Mouse (Mus musculus): ENCODE results near the gene Lrrc8e. TPM values are rescaled to one million over a fixed set of nuclear protein-coding genes. Genes with fewer than 3 reads are reported as not detected.
A peak's percentile ranks its signal among the peaks of the same experiment; 100 is the strongest.
"Not testable (repeated sequence)": the region's sequence is repeated elsewhere in the genome, so short reads cannot be mapped to it uniquely, and the experiment has no call there.

The Lrrc8e gene
- polyA plus RNA-seq, 1 experiment from 2014 or later, result 0.13 TPM

GRCm38 (mm10) chr8:4247951-4248540 is 21.4 kb downstream of the Lrrc8e start, which contains the start of gene Tgfbr3l:
Gene Tgfbr3l (plus strand): TSS chr8:4248214.
- no peak within 1 kb of the TSS for H3K9ac ChIP-seq
- DNase-seq (no peak), ATAC-seq (ENCODE audit: low read depth) (no peak)
- no peaks in the 10 kb centered on the region for H3K9me3 ChIP-seq (replicated peaks)
- no peaks in the 10 kb centered on the region for H3K27me3 ChIP-seq
- H3K4me1 ChIP-seq (replicated peaks), result peaks cover 46% of the 10 kb centered on the region
- no peak within 1 kb of the TSS for H3K4me3 ChIP-seq (replicated peaks)
- H3K36me3 ChIP-seq, result peaks cover 64% of the 10 kb centered on the region
- H3K4me2 ChIP-seq, result no peak within 1 kb of the TSS
- WGBS (ENCODE audit: insufficient replicate concordance), result 85% methylated on average over 15 of the region's 15 CpGs
- no peak within 1 kb of the TSS for H3K27ac ChIP-seq

DNA sequence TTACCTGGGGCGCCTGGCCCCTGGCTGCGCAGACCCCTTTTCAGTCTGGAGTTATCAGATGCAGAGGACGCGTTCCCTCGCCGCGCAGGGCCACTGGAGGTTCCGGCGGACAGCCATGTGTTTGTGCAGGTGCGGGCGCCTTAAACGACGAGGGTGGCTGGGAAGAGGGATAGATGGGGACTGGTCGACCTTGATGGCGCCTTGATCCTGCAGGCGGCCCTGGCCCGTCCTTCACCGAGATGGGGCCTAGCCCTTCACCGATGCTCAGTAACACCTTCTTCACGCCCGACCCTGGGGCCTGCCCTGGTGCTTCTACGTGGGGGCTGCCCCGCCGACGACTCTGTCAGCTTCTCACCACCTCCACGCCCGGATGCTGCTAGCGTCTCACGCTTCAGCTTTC is 22.6 kb downstream of the Lrrc8e start:
- Histone ChIP-seq H3K9me3 (replicated peaks) (no peaks in the 10 kb centered on the region), H3K27ac (no peak overlapping the region), H3K4me3 (replicated peaks) (no peak overlapping the region), H3K36me3 (peaks cover 53% of the 10 kb centered on the region), H3K9ac (no peak overlapping the region), H3K4me2 (no peak overlapping the region), H3K4me1 (replicated peaks) (peaks cover 54% of the 10 kb centered on the region), H3K27me3 (no peaks in the 10 kb centered on the region)
- 48% methylated on average over 29 of the region's 29 CpGs for WGBS (ENCODE audit: insufficient replicate concordance)
- DNase-seq (no peak), ATAC-seq (ENCODE audit: low read depth) (no peak)

DNA sequence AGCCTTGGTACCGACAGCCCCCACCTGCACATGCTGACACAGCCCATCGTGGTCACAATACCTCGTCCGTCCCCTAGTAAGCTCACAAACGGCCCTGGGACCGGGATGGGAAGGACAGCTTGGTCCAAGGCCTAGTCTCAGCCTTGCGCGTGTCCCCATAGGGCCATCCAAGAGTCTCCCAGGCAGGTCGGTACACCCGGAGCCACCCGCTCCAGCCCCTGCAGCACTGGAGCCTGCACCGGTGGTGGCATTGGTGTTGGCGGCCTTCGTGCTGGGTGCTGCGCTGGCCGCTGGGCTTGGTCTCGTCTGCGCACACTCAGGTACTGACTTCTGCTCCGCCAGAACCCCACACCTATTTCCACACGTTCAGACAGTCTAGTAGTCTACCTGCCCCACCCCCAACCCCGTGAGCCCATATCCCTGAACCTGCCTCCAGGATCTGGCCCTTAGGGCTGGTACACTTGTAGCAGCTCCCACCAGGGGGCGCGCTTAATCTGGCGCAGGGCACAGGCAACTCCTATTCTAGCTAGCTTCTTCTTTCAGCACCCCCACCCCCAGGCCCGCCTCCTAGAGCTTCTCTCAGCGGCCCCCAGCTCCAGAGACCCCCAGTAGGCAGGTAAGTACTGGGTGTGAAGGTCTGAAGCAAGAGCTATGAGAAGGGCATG is 23.8 kb downstream of the Lrrc8e start:
- DNase-seq (peak; percentile 73), ATAC-seq (ENCODE audit: low read depth) (no peak; the same call in 1 of the 2 replicates)

GRCm38 (mm10) chr8:4252116-4252760 is 25.6 kb downstream of the Lrrc8e start:
- no peak for DNase-seq
- Histone ChIP-seq H3K4me1 (replicated peaks) (peaks cover 47% of the 10 kb centered on the region), H3K27ac (peak overlapping the region; percentile 57), H3K36me3 (peaks cover 46% of the 10 kb centered on the region), H3K27me3 (no peaks in the 10 kb centered on the region), H3K9me3 (replicated peaks) (no peaks in the 10 kb centered on the region), H3K4me3 (replicated peaks) (peak overlapping the region; percentile 88), H3K9ac (peak overlapping the region; percentile 87), H3K4me2 (peak overlapping the region; percentile 85)
- ATAC-seq (ENCODE audit: low read depth), result no peak
- WGBS (ENCODE audit: insufficient replicate concordance), result 35% methylated on average over 8 of the region's 8 CpGs

More for the DNA sequence above, 23.8 kb downstream of the Lrrc8e start:
- Histone ChIP-seq H3K27me3 (no peaks in the 10 kb centered on the region), H3K9me3 (replicated peaks) (no peaks in the 10 kb centered on the region), H3K27ac (no peak overlapping the region), H3K4me2 (no peak overlapping the region), H3K4me3 (replicated peaks) (no peak overlapping the region), H3K4me1 (replicated peaks) (peaks cover 55% of the 10 kb centered on the region), H3K36me3 (peaks cover 53% of the 10 kb centered on the region), H3K9ac (no peak overlapping the region)
- WGBS (ENCODE audit: insufficient replicate concordance), result 36% methylated on average over 26 of the region's 26 CpGs

GRCm38 (mm10) chr8:4252934-4253841 is 26.6 kb downstream of the Lrrc8e start, which contains the start of gene Snapc2:
Gene Snapc2 (plus strand): TSS chr8:4253080.
- WGBS (ENCODE audit: insufficient replicate concordance), result under 1% methylated on average over 69 of the region's 69 CpGs
- Histone ChIP-seq H3K4me2 (peak within 1 kb of the TSS; percentile 85), H3K9me3 (replicated peaks) (no peaks in the 10 kb centered on the region), H3K9ac (peak within 1 kb of the TSS; percentile 87), H3K4me1 (replicated peaks) (peaks cover 46% of the 10 kb centered on the region), H3K4me3 (replicated peaks) (peak within 1 kb of the TSS; percentile 88), H3K27ac (peak within 1 kb of the TSS; percentile 82), H3K36me3 (peaks cover 38% of the 10 kb centered on the region), H3K27me3 (no peaks in the 10 kb centered on the region)
- peak; percentile 95 for DNase-seq
- peak; percentile 92 for ATAC-seq (ENCODE audit: low read depth)

DNA sequence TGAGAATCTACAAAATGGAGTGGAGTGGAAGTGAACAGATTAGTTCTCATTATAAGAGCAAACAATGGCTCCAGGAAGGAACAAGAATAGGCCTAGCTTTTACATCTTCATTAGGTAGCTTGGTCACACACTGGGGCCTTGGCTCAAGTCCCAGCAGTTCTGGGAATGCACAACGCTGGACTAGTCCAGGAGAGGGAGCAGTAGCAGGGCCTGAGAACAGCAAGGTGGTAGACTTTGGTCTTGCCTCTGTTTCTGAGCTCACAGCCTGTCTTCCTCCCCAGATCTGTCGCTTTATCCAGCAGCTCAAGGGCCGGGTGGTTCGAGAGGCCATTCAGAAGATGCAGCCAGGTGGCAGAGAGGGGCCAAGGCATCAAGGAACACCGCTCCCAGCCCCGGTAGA is 27.4 kb downstream of the Lrrc8e start:
- no peaks in the 10 kb centered on the region for H3K9me3 ChIP-seq (replicated peaks)
- H3K4me1 ChIP-seq (replicated peaks), result peaks cover 51% of the 10 kb centered on the region
- peak overlapping the region; percentile 88 for H3K4me3 ChIP-seq (replicated peaks)
- DNase-seq (no peak), ATAC-seq (ENCODE audit: low read depth) (no peak)
- H3K36me3 ChIP-seq, result peaks cover 33% of the 10 kb centered on the region
- WGBS (ENCODE audit: insufficient replicate concordance), result 67% methylated on average over 6 of the region's 6 CpGs
- H3K27ac ChIP-seq, result no peak overlapping the region; the same call in 1 of the 2 replicates
- H3K27me3 ChIP-seq, result no peaks in the 10 kb centered on the region
- peak overlapping the region; percentile 85 for H3K4me2 ChIP-seq
- H3K9ac ChIP-seq, result peak overlapping the region; percentile 87

DNA sequence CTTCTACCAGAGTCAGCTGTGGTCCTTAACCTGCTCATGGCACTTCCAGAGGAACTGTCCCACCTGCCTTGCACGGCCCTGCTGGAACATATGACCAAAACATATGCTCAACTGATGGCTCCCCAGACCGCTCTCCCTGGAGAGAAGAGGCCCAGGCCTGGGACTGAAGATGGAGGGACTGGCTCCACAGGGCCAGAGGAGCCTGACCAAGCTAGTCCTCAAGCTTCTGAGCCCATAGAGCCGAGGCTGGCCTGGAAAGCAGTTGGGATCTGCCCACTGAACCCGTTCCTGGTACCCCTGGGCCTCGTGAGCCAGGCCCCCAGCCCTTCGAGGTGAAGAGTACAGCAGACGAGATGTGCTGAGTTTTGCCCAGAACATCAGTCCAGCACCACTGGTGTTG is 28.8 kb downstream of the Lrrc8e start:
- not testable (repeated sequence) for H3K4me2 ChIP-seq; H3K27ac ChIP-seq; H3K9ac ChIP-seq; H3K4me3 ChIP-seq (replicated peaks); DNase-seq; ATAC-seq (ENCODE audit: low read depth); H3K9me3 ChIP-seq (replicated peaks); H3K27me3 ChIP-seq
- Histone ChIP-seq H3K4me1 (replicated peaks) (peaks cover 54% of the 10 kb centered on the region), H3K36me3 (peaks cover 34% of the 10 kb centered on the region)
- 65% methylated on average over 7 of the region's 7 CpGs for WGBS (ENCODE audit: insufficient replicate concordance)

DNA sequence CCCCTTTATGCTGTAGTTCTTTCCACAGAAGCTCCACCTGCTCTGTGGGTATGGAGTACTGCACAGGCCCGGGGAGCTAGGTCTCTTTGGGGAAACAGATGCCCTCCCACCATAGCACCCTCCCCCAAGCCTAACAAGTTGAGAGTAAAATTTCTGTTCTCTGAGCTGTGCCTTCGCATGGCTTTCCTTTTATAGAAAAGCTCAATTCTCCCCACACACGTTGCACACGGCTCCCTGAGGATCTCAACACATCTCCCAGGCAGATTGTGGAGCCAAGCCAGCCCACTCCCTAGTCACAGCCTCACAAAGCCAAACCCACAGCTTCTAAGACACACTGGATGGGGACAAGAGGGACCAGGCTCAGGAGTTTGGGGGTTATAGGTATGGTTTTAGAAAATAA is 30.3 kb downstream of the Lrrc8e start:
- Histone ChIP-seq H3K27ac (no peak overlapping the region), H3K4me1 (replicated peaks) (peaks cover 43% of the 10 kb centered on the region), H3K27me3 (no peaks in the 10 kb centered on the region), H3K4me2 (no peak overlapping the region), H3K9me3 (replicated peaks) (no peaks in the 10 kb centered on the region), H3K9ac (no peak overlapping the region), H3K36me3 (peaks cover 48% of the 10 kb centered on the region), H3K4me3 (replicated peaks) (no peak overlapping the region)
- WGBS (ENCODE audit: insufficient replicate concordance), result 59% methylated on average over 4 of the region's 4 CpGs
- ATAC-seq (ENCODE audit: low read depth), result no peak
- DNase-seq, result no peak

GRCm38 (mm10) chr8:4257350-4257749 is 30.7 kb downstream of the Lrrc8e start:
- peaks cover 52% of the 10 kb centered on the region for H3K36me3 ChIP-seq
- peaks cover 39% of the 10 kb centered on the region for H3K4me1 ChIP-seq (replicated peaks)
- H3K4me3 ChIP-seq (replicated peaks), result no peak overlapping the region
- no peak overlapping the region for H3K4me2 ChIP-seq
- DNase-seq, result no peak
- no peaks in the 10 kb centered on the region for H3K9me3 ChIP-seq (replicated peaks)
- no peaks in the 10 kb centered on the region for H3K27me3 ChIP-seq
- H3K27ac ChIP-seq, result no peak overlapping the region
- 84% methylated on average over 4 of the region's 4 CpGs for WGBS (ENCODE audit: insufficient replicate concordance)
- ATAC-seq (ENCODE audit: low read depth), result no peak
- no peak overlapping the region for H3K9ac ChIP-seq

- peak overlapping the region; percentile 99 for H3K4me2 ChIP-seq
- no peaks in the 10 kb centered on the region for H3K27me3 ChIP-seq
- DNase-seq (peak; percentile 67), ATAC-seq (ENCODE audit: low read depth) (peak; percentile 42)
- H3K9me3 ChIP-seq (replicated peaks), result no peaks in the 10 kb centered on the region
- H3K4me3 ChIP-seq (replicated peaks), result peak overlapping the region; percentile 68
- peak overlapping the region; percentile 68 for H3K9ac ChIP-seq
- WGBS (ENCODE audit: insufficient replicate concordance), result 3% methylated on average over 35 of the region's 35 CpGs
- H3K27ac ChIP-seq, result no peak overlapping the region
- peaks cover 61% of the 10 kb centered on the region for H3K36me3 ChIP-seq
- peaks cover 36% of the 10 kb centered on the region for H3K4me1 ChIP-seq (replicated peaks)
Observed at GRCm38 (mm10) chr8:4258233-4258632, 31.6 kb downstream of the Lrrc8e start.

GRCm38 (mm10) chr8:4258678-4259077 is 32.1 kb downstream of the Lrrc8e start:
- H3K27me3 ChIP-seq, result no peaks in the 10 kb centered on the region
- peak overlapping the region; percentile 59 for H3K27ac ChIP-seq
- peak; percentile 61 for ATAC-seq (ENCODE audit: low read depth)
- H3K4me1 ChIP-seq (replicated peaks), result peaks cover 32% of the 10 kb centered on the region
- H3K4me3 ChIP-seq (replicated peaks), result peak overlapping the region; percentile 68
- DNase-seq, result peak; percentile 33
- H3K4me2 ChIP-seq, result peak overlapping the region; percentile 99
- whole genome bisulfite sequencing (ENCODE audit: insufficient replicate concordance), result 0% methylated on average over 31 of the region's 32 CpGs
- H3K9me3 ChIP-seq (replicated peaks), result no peaks in the 10 kb centered on the region
- H3K36me3 ChIP-seq, result peaks cover 66% of the 10 kb centered on the region
- H3K9ac ChIP-seq, result peak overlapping the region; percentile 68

Data from liver, embryonic 13.5 days (tissue).